Mouse (Mus musculus) heart, adult 8-10 months (tissue): ENCODE measurements around the gene Gm10153. TPM values are rescaled to one million over a fixed set of nuclear protein-coding genes. Genes with fewer than 3 reads are reported as not detected.
"Not testable (repeated sequence)": the region's sequence is repeated elsewhere in the genome, so short reads cannot be mapped to it uniquely, and the experiment has no call there.

Source experiments
- DNase-seq: peaks from one replicate; pipeline ENCODE4 v3.0.0; 2022; ENCODE audit warnings: low spot score
- total RNA-seq, 4 experiments: library from RNA; stranded (reverse); gene quantifications; 2 replicates each; pipeline ENCODE4 v1.2.4; 2022

Gene Gm10153
- not detected for total RNA-seq

GRCm38 (mm10) chr7:142190289-142190688 is at the start of gene Gm10153:
Gene Gm10153, minus strand, starts transcription at chr7:142190389.
- no peak for DNase-seq

- no peak for DNase-seq
These were observed 41.4 kb upstream of the Gm10153 start for GRCm38 (mm10) chr7:142231540-142231939.

- DNase-seq = peak; percentile 7
These were observed 39.7 kb upstream of the Gm10153 start, which contains the start of gene Krtap5-5 for GRCm38 (mm10) chr7:142229871-142230270. Gene Krtap5-5, minus strand, starts transcription at chr7:142229971.

GRCm38 (mm10) chr7:142224518-142224917 is 34.3 kb upstream of the Gm10153 start:
- DNase-seq = no peak

GRCm38 (mm10) chr7:142212136-142212535 is 21.9 kb upstream of the Gm10153 start:
- DNase-seq = not testable (repeated sequence)

GRCm38 (mm10) chr7:142211559-142211958 is 21.4 kb upstream of the Gm10153 start, which contains the start of gene Gm7579:
Gene Gm7579, plus strand, starts transcription at chr7:142211859.
- DNase-seq = no peak

- DNase-seq = not testable (repeated sequence)
These were observed 16.7 kb upstream of the Gm10153 start for GRCm38 (mm10) chr7:142206891-142207290.

GRCm38 (mm10) chr7:142205488-142205887 is 15.3 kb upstream of the Gm10153 start:
- DNase-seq = no peak

- DNase-seq = no peak
These were observed 10.9 kb upstream of the Gm10153 start, which contains the start of gene Krtap5-3 for GRCm38 (mm10) chr7:142201064-142201463. Gene Krtap5-3, plus strand, starts transcription at chr7:142201364.

GRCm38 (mm10) chr7:142198748-142199147 is 8.6 kb upstream of the Gm10153 start:
- DNase-seq = no peak

GRCm38 (mm10) chr7:142188156-142188555 is 2.0 kb downstream of the Gm10153 start:
- no peak for DNase-seq

GRCm38 (mm10) chr7:142181021-142181420 is 9.2 kb downstream of the Gm10153 start:
- DNase-seq = no peak

GRCm38 (mm10) chr7:142178685-142179084 is 11.5 kb downstream of the Gm10153 start:
- no peak for DNase-seq

- DNase-seq = not testable (repeated sequence)
These were observed 14.3 kb downstream of the Gm10153 start, which contains the start of gene Krtap5-2 for GRCm38 (mm10) chr7:142175905-142176304. Gene Krtap5-2, minus strand, starts transcription at chr7:142176005.

GRCm38 (mm10) chr7:142169836-142170235 is 20.4 kb downstream of the Gm10153 start:
- no peak for DNase-seq

- DNase-seq = not testable (repeated sequence)
These were observed 24.6 kb downstream of the Gm10153 start, which contains the start of gene Gm4553 for GRCm38 (mm10) chr7:142165639-142166038. Gene Gm4553, minus strand, starts transcription at chr7:142165739.

- DNase-seq = no peak
These were observed 30.8 kb downstream of the Gm10153 start for GRCm38 (mm10) chr7:142159366-142159765.

GRCm38 (mm10) chr7:142157013-142157412 is 33.2 kb downstream of the Gm10153 start, which contains the start of gene Gm29735:
Gene Gm29735, minus strand, starts transcription at chr7:142157113.
- not testable (repeated sequence) for DNase-seq

- no peak for DNase-seq
These were observed 34.9 kb downstream of the Gm10153 start for GRCm38 (mm10) chr7:142155308-142155707.

GRCm38 (mm10) chr7:142152191-142152590 is 38.0 kb downstream of the Gm10153 start:
- no peak for DNase-seq

- DNase-seq = no peak
These were observed 41.6 kb downstream of the Gm10153 start for GRCm38 (mm10) chr7:142148633-142149032.

GRCm38 (mm10) chr7:142146033-142146432 is 44.2 kb downstream of the Gm10153 start:
- peak; percentile 33 for DNase-seq

GRCm38 (mm10) chr7:142145413-142145940 is 44.7 kb downstream of the Gm10153 start:
- DNase-seq = no peak
